ENCODE assay signal across 34 mouse cellular contexts in the genomic region with DNA sequence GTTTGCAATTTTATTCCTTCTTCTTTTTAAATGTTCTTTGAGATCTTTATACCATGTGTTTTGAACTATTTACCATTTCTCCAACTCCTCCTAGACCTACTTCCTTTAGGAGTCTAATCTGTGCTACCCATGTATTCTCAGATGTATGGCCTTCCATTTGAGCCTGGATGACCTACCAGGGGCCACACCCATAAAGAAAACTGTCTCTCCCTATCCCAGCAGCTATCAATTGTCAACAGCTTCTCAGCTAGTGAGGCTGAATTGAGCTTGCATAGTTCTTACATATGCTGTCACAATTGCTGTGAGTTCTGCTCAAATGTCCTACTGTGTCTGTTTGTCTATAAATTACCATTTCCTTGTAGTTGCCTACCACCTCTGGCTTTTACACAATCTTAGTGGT. TPM values are rescaled to one million over a fixed set of nuclear protein-coding genes. Genes with fewer than 3 reads are reported as not detected.
DNase-seq lines count a peak whose midpoint lies in the region; ATAC-seq and TF ChIP-seq lines count a peak whose summit lies in the region.
"Had no signal": no experiment of that assay in that cellular context is flagged by ENCODE, and none has a peak within 500 bp of the region (broad histone marks: within the 10 kb centered on the region; RNA-seq: fewer than 3 reads in every experiment).

No protein-coding gene starts in this region.

- no peak overlapping the region for H3K4me2 ChIP-seq in heart, embryonic 12.5 days
- H3K4me2 ChIP-seq in liver, embryonic 14.5 days (ENCODE audit: low read depth) = peak overlapping the region; percentile 57
- H3K4me2 ChIP-seq: embryonic facial prominence, embryonic 15.5 days; forebrain, embryonic 15.5 days; heart, embryonic 13.5 days; hindbrain, embryonic 15.5 days; lung, embryonic 15.5 days; neural tube, embryonic 15.5 days had no signal

- H3K4me3 ChIP-seq in heart, embryonic 12.5 days = no peak overlapping the region
- H3K4me3 ChIP-seq in liver, embryonic 14.5 days (ENCODE audit: insufficient read depth in 1 of 2, low read depth in 2 of 2, low read length in 2 of 2) = no peak overlapping the region
- H3K4me3 ChIP-seq: embryonic facial prominence, embryonic 10.5 days; embryonic facial prominence, embryonic 15.5 days; forebrain, embryonic 10.5 days; forebrain, embryonic 15.5 days; gastrocnemius, adult 2 months; heart, adult 2 months; heart, embryonic 13.5 days; hindbrain, embryonic 10.5 days; hindbrain, embryonic 15.5 days; lung, embryonic 15.5 days; neural tube, embryonic 15.5 days had no signal

- no peak for TF ChIP-seq CTCF in liver, embryonic 14.5 days (IDR thresholded peaks at IDR 0.05; ENCODE audit: low read depth)

- intact Hi-C loops in heart, postnatal 36 days (cut with DNase I) = loop anchor here (10.0 kb wide), 1 partner anchor 1639 kb away; no protein-coding TSS in a partner anchor

- peak; percentile 58 for TF ChIP-seq EP300 in liver, embryonic 14.5 days (IDR thresholded peaks at IDR 0.05; ENCODE audit: low read depth)

- H3K36me3 ChIP-seq in heart, embryonic 12.5 days = no peaks in the 10 kb centered on the region
- H3K36me3 ChIP-seq in liver, embryonic 14.5 days (replicated peaks; ENCODE audit: control insufficient read depth, insufficient read depth, low read depth) = no peaks in the 10 kb centered on the region
- H3K36me3 ChIP-seq: embryonic facial prominence, embryonic 10.5 days; embryonic facial prominence, embryonic 15.5 days; forebrain, embryonic 10.5 days; forebrain, embryonic 15.5 days; G1E; heart, embryonic 13.5 days; hindbrain, embryonic 10.5 days; hindbrain, embryonic 15.5 days; lung, embryonic 15.5 days; neural tube, embryonic 15.5 days had no signal

- H3K9ac ChIP-seq in heart, embryonic 12.5 days = no peak overlapping the region
- H3K9ac ChIP-seq in liver, embryonic 14.5 days (replicated peaks) = peak overlapping the region; percentile 51
- H3K9ac ChIP-seq: embryonic facial prominence, embryonic 15.5 days; forebrain, embryonic 15.5 days; heart, embryonic 13.5 days; hindbrain, embryonic 15.5 days; lung, embryonic 15.5 days; neural tube, embryonic 15.5 days had no signal

- no peaks in the 10 kb centered on the region for H3K4me1 ChIP-seq in heart, embryonic 12.5 days (replicated peaks)
- H3K4me1 ChIP-seq in liver, embryonic 14.5 days (replicated peaks; ENCODE audit: control insufficient read depth in 2 of 2, insufficient read depth in 2 of 2, low read length in 1 of 2) = peaks cover 19 to 31% of the 10 kb centered on the region in 2 experiments
- H3K4me1 ChIP-seq: embryonic facial prominence, embryonic 10.5 days; embryonic facial prominence, embryonic 15.5 days; forebrain, embryonic 10.5 days; forebrain, embryonic 15.5 days; heart, embryonic 13.5 days; hindbrain, embryonic 10.5 days; hindbrain, embryonic 15.5 days; lung, embryonic 15.5 days; neural tube, embryonic 15.5 days had no signal

- no peaks in the 10 kb centered on the region for H3K9me3 ChIP-seq in heart, embryonic 12.5 days (replicated peaks)
- H3K9me3 ChIP-seq in liver, embryonic 14.5 days (ENCODE audit: control insufficient read depth, low read length) = no peaks in the 10 kb centered on the region
- H3K9me3 ChIP-seq: embryonic facial prominence, embryonic 10.5 days; embryonic facial prominence, embryonic 15.5 days; forebrain, embryonic 10.5 days; forebrain, embryonic 15.5 days; G1E; heart, embryonic 13.5 days; hindbrain, embryonic 10.5 days; hindbrain, embryonic 15.5 days; lung, embryonic 15.5 days; neural tube, embryonic 15.5 days had no signal

- peak; percentile 57; the same call in 1 of the 2 replicates for ATAC-seq in heart, embryonic 12.5 days (ENCODE audit: insufficient number of reproducible peaks, low FRiP score)
- ATAC-seq in erythroid progenitor cell, adult 5-6 weeks (replicated peaks; ENCODE audit: low FRiP score, poor library complexity, severe bottlenecking) = peak; percentile 96
- peak; percentile 94 for ATAC-seq in liver, embryonic 14.5 days (ENCODE audit: insufficient read depth)
- peak; percentile 78 for ATAC-seq in megakaryocyte-erythroid progenitor cell, adult 5-6 weeks (replicated peaks; ENCODE audit: low FRiP score, low TSS enrichment, poor library complexity, severe bottlenecking)
- no peak for ATAC-seq in monocyte, adult 5-6 weeks (replicated peaks; ENCODE audit: insufficient number of reproducible peaks, low FRiP score, low TSS enrichment, poor library complexity, severe bottlenecking)
- ATAC-seq: forebrain, embryonic 15.5 days; inflammation-experienced regulatory T-cells, adult 6 months had no signal

- H3K27me3 ChIP-seq in heart, embryonic 12.5 days (replicated peaks) = no peaks in the 10 kb centered on the region
- H3K27me3 ChIP-seq in liver, embryonic 14.5 days (ENCODE audit: control insufficient read depth, insufficient read depth, low read length) = no peaks in the 10 kb centered on the region
- H3K27me3 ChIP-seq: embryonic facial prominence, embryonic 15.5 days; forebrain, embryonic 15.5 days; heart, embryonic 13.5 days; hindbrain, embryonic 15.5 days; lung, embryonic 15.5 days; neural tube, embryonic 15.5 days had no signal

- DNase-seq in heart, postnatal 36 days = no peak
- DNase-seq in liver, embryonic 14.5 days (ENCODE audit: low read depth in 3 of 3, low spot score in 3 of 3) = peak; percentile 61 to 65 (median 63)
- no peak for DNase-seq in B cell, adult 2 months
- DNase-seq in adrenal gland, postnatal 10 days = no peak
- DNase-seq: adrenal gland, postnatal 36 days; cerebellum, adult 8-10 months; cerebellum, postnatal 25 days; gastrocnemius, adult 2 months; gastrocnemius, postnatal 36 days; heart, adult 2 months; heart, postnatal 10 days; kidney, adult 2 months; kidney, postnatal 4 days; layer of hippocampus, postnatal 36 days; left cerebral cortex, postnatal 4 days; lung, postnatal 4 days; midbrain, embryonic 14.5 days; right cerebral cortex, postnatal 25 days; spleen, adult 18-20 months had no signal

- no peak overlapping the region for H3K27ac ChIP-seq in heart, embryonic 12.5 days (ENCODE audit: poor library complexity, severe bottlenecking)
- H3K27ac ChIP-seq in liver, embryonic 14.5 days = peak overlapping the region; percentile 93
- H3K27ac ChIP-seq: embryonic facial prominence, embryonic 10.5 days; embryonic facial prominence, embryonic 15.5 days; forebrain, embryonic 10.5 days; forebrain, embryonic 15.5 days; gastrocnemius, adult 2 months; heart, adult 2 months; heart, embryonic 13.5 days; hindbrain, embryonic 10.5 days; hindbrain, embryonic 15.5 days; lung, embryonic 15.5 days; neural tube, embryonic 15.5 days had no signal

RNA-seq across cellular contexts. Expression of a gene that starts 31.2 kb away (rescaled TPM):
- 156 and 159 TPM in 2 replicates for polyA plus RNA-seq in heart, embryonic 12.5 days (2016; fragmentation: Nextera tagmentation; extraction: Ambion mirVana)
- total RNA-seq in heart, postnatal 36 days (2021) = 100 to 1,000 TPM; 108 to 154 TPM
- 2,632 and 2,832 TPM in 2 replicates for total RNA-seq in erythroid progenitor cell, adult 5-6 weeks (2015; ENCODE audit: low replicate concordance)
- total RNA-seq in erythroid progenitor cell, adult 5-6 weeks (2017; ENCODE audit: low replicate concordance) = 1,921 and 2,180 TPM in 2 replicates
- 897 and 1,006 TPM in 2 replicates for polyA plus RNA-seq in liver, embryonic 14.5 days (2012; rRNA removed)
- 977 and 1,008 TPM in 2 replicates for polyA plus RNA-seq in liver, embryonic 14.5 days (2014; fragmentation: Nextera tagmentation; extraction: Ambion mirVana)
- total RNA-seq in megakaryocyte-erythroid progenitor cell, adult 5-6 weeks (2014; fragmentation: Nextera tagmentation) = 2.1 TPM in 1 of 2 replicates, not detected in the other
- total RNA-seq in megakaryocyte-erythroid progenitor cell, adult 5-6 weeks (2017) = 0.23 and 4.6 TPM in 2 replicates
- total RNA-seq in monocyte, adult 5-6 weeks (2017) = 19.3 to 201 TPM (median 183 TPM) in 3 replicates
- 10 to 100 TPM; 65.6 to 83.7 TPM for total RNA-seq in adrenal gland, postnatal 10 days (2021)

RNA-seq across cellular contexts. Expression of a gene that starts 57.1 kb away (rescaled TPM):
- 17.5 and 20.3 TPM in 2 replicates for polyA plus RNA-seq in heart, embryonic 12.5 days (2016; fragmentation: Nextera tagmentation; extraction: Ambion mirVana)
- 1 to 10 TPM; 4.1 to 5.3 TPM for total RNA-seq in heart, postnatal 36 days (2021)
- total RNA-seq in erythroid progenitor cell, adult 5-6 weeks (2015; ENCODE audit: low replicate concordance) = 7.9 and 17.6 TPM in 2 replicates
- total RNA-seq in erythroid progenitor cell, adult 5-6 weeks (2017; ENCODE audit: low replicate concordance) = 10.3 and 28.1 TPM in 2 replicates
- 4.9 and 10.1 TPM in 2 replicates for polyA plus RNA-seq in liver, embryonic 14.5 days (2012; rRNA removed)
- 14.8 and 15.7 TPM in 2 replicates for polyA plus RNA-seq in liver, embryonic 14.5 days (2014; fragmentation: Nextera tagmentation; extraction: Ambion mirVana)
- 21.0 and 23.4 TPM in 2 replicates for total RNA-seq in megakaryocyte-erythroid progenitor cell, adult 5-6 weeks (2014; fragmentation: Nextera tagmentation)
- total RNA-seq in megakaryocyte-erythroid progenitor cell, adult 5-6 weeks (2017) = 18.8 and 24.6 TPM in 2 replicates
- total RNA-seq in monocyte, adult 5-6 weeks (2017) = 7.5 to 13.7 TPM (median 10.1 TPM) in 3 replicates
- 10 to 100 TPM; 18.8 to 23.7 TPM for total RNA-seq in adrenal gland, postnatal 10 days (2021)

Comparison
In these comparisons a context has a peak if more than half of its experiments do, and no peak if none do; other contexts are left out.
1. DNase-seq: peak in liver, embryonic 14.5 days (3 of 3); none in heart, postnatal 36 days (0 of 2), B cell, adult 2 months (0 of 2) and adrenal gland, postnatal 10 days (single experiment).